Mouse (Mus musculus) embryonic fibroblast, embryonic 13.5 days (primary cell): ENCODE measurements around the gene Adra1d. TPM values are rescaled to one million over a fixed set of nuclear protein-coding genes. Genes with fewer than 3 reads are reported as not detected.

Experiments
- H3K27ac ChIP-seq: 2 replicates; pipeline ENCODE4 v1.5.1; 2012; ENCODE audit warnings: low read length, control low read depth, inconsistent platforms; ENCODE audit not compliant: insufficient read depth
- H3K4me1 ChIP-seq: 2 replicates; pipeline ENCODE4 v1.6.1; 2011; ENCODE audit warnings: low read length; ENCODE audit not compliant: control insufficient read depth, insufficient read depth
- H3K4me3 ChIP-seq: 2 replicates; pipeline ENCODE4 v1.5.1; 2011; ENCODE audit warnings: mild to moderate bottlenecking, control low read depth, low read length; ENCODE audit not compliant: insufficient read depth
- CTCF ChIP-seq: IDR thresholded peaks from 2 replicates; pipeline ENCODE4 v1.5.1; 2011; ENCODE audit warnings: mild to moderate bottlenecking, control low read depth, low read length, moderate library complexity, borderline replicate concordance; ENCODE audit not compliant: insufficient read depth
- POLR2A ChIP-seq: IDR thresholded peaks from 2 replicates; pipeline ENCODE4 v1.6.1; 2011; ENCODE audit warnings: low read depth, mild to moderate bottlenecking, control low read depth, low read length, moderate library complexity
- polyA plus RNA-seq: library from polyadenylated mRNA; stranded (reverse); fragments of >200 nt; gene quantifications from 2 replicates; pipeline ENCODE4 v1.2.4, GENCODE M21; 2011; ENCODE audit warnings: low read depth; ENCODE audit not compliant: missing spikeins, insufficient read length

Adra1d gene
- polyA plus RNA-seq, 1 experiment = 9.2 TPM

DNA sequence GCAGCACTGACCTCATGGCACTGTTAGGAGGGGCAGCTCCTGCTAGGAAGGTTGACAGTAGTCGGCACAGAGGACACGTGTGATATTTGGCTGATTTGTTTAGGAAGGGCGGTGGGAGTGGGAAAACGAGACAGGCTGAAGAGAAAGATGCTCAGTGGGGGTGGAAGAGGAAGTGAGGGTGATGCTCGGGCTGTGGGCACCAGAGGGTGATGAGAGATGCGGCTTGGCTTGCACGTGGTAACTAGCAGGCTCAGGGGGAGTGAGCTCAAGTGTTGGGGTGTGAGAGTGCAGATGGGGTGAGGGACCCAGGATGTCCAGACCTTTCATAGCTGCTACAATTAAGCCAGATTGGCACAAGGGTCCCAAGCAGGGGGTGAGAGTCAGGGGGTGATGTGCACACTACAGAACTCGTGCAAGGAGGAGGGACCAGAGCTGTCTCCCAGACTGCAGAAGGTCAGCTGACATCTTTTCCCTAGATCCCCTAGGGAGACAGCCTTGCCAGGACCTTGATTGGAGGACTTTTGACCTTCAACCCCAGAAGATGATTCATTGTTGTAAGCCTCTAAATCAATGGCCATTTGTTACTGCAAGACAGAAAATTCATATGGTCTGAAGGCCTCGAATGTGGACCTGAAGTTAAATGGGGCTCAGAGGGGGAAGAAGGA, 9.2 kb downstream of the Adra1d start:
- Histone ChIP-seq H3K4me1 (peaks cover 27% of the 10 kb centered on the region), H3K4me3 (no peak overlapping the region), H3K27ac (no peak overlapping the region)
- TF ChIP-seq CTCF = no peak
- no peak for TF ChIP-seq POLR2A

GRCm38 (mm10) chr2:131551701-131552620, 10.1 kb downstream of the Adra1d start:
- Histone ChIP-seq H3K4me3 (no peak overlapping the region), H3K27ac (no peak overlapping the region), H3K4me1 (peaks cover 32% of the 10 kb centered on the region)
- TF ChIP-seq CTCF (no peak), POLR2A (no peak)

DNA sequence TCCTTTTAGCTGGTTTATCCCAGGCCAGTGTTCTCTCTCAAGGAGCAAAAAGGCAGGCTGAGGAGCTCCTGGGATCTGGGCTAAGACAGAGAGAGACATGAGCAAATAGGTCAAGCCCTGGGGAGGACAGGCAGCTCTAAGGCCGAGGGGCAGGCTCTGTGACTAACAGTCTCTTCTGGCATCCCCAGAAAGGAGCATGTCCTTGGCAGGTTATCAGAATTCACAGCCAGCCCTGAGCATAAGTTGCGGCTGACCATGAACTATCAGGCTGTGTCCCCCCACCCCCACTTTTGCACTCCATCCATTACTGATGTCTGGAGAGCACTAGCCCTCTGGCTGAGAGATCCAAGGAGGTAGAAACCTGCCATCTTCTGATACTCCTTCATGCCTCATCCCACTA, 11.2 kb downstream of the Adra1d start:
- Histone ChIP-seq H3K4me3 (no peak overlapping the region), H3K4me1 (peaks cover 40% of the 10 kb centered on the region), H3K27ac (no peak overlapping the region)
- no peak for TF ChIP-seq CTCF

DNA sequence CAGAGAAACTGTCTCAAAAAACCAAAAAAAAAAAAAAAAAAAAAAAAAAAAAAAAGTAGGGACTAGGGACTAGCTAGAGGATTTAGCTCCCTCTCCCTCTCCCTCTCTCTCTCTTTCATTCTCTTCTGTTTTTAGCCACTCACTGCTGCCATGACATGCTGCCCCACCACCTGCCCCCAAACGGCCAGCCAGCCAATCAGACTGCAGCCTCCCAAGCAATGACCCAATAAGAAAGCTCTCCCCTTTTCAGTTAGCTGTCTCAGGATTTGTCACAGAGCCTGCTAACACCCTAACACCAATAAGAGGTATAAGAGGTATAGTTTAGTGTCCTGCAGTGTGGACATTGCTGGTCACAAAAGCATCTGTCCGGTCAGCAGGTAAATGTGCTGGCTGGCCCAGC, 11.6 kb downstream of the Adra1d start:
- TF ChIP-seq CTCF = no peak
- no peak for TF ChIP-seq POLR2A
- Histone ChIP-seq H3K4me1 (peaks cover 40% of the 10 kb centered on the region), H3K27ac (no peak overlapping the region), H3K4me3 (no peak overlapping the region)

GRCm38 (mm10) chr2:131549090-131549489, 13.0 kb downstream of the Adra1d start:
- peaks cover 40% of the 10 kb centered on the region for H3K4me1 ChIP-seq
- H3K4me3 ChIP-seq = no peak overlapping the region
- TF ChIP-seq POLR2A = no peak
- no peak for TF ChIP-seq CTCF
- peak overlapping the region; percentile 75 for H3K27ac ChIP-seq

- TF ChIP-seq CTCF (no peak), POLR2A (no peak)
- H3K4me1 ChIP-seq = peaks cover 40% of the 10 kb centered on the region
- peak overlapping the region; percentile 75 for H3K27ac ChIP-seq
- no peak overlapping the region for H3K4me3 ChIP-seq
Observed at GRCm38 (mm10) chr2:131548330-131548729, 13.8 kb downstream of the Adra1d start.

- Histone ChIP-seq H3K4me3 (no peak overlapping the region), H3K27ac (no peak overlapping the region), H3K4me1 (peaks cover 29% of the 10 kb centered on the region)
- TF ChIP-seq CTCF (no peak), POLR2A (no peak)
Observed at GRCm38 (mm10) chr2:131546745-131547408, 15.2 kb downstream of the Adra1d start.

DNA sequence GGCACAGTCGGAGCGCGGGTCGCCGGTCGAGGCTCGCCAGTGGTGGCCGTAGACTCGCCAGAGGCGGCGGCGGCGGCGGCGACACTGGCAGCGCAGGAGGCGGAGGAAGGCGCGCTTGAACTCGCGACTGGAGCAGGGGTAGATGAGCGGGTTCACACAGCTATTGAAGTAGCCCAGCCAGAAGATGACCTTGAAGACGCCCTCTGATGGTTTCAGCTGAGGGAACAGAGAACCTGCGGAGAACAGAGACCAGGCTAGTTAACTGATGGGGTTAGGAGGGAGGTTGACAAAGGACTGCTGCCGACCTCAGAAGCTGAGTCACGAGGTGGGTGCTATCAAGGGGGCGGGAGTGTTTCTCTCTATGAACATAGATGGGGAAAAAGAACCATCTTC, 15.8 kb downstream of the Adra1d start:
- no peak overlapping the region for H3K4me3 ChIP-seq
- H3K27ac ChIP-seq = no peak overlapping the region
- TF ChIP-seq POLR2A (no peak), CTCF (no peak)
- H3K4me1 ChIP-seq = peaks cover 29% of the 10 kb centered on the region

DNA sequence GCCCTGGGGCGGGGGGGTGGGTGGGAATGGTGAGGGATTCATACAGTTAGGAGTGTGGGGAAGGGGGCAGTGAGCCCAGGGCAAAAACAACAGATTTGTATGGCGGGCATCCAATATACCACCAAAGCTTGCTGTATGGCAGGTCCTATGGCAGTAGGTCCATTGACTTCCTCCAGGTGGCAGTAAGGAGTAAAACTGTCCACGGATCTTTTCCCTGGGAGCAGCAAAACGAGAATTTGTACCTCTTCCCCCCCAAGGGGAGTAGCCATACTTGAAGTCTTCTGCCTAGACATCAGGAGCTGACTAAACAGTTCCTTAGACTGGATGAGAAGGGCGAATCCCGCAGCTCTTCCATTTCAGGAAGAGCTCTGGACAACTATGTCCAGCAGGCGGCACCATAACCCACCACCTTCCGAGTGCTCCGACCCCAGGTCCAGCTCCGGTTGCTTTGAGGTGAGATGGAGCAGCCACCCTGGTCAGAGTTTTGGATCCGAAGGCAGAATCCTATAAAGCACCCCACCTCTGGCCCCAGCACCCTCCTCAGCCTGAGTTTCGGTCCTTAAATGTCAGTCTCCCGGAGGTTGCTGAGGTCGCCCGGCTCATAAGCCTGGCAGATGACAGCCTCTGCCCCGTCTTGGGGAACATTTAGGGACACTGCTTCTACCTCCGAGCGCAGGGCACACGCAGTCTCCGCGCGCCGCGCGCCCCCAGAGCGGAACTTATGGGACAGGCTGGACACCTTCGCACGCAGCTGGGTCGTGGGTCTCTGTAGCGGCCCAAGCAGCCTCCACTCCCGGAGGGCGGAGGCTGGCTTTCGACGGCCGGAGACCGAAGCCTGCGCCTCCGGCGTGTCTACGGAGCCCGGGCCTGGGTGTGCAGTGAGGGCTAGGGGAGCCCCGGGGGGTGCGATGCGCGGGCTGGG, 16.4 kb downstream of the Adra1d start:
- no peak for TF ChIP-seq POLR2A
- TF ChIP-seq CTCF = peak; percentile 37
- H3K27ac ChIP-seq = no peak overlapping the region
- peak overlapping the region; percentile 14; the same call in 1 of the 2 replicates for H3K4me3 ChIP-seq
- peaks cover 27% of the 10 kb centered on the region for H3K4me1 ChIP-seq
